Mouse (Mus musculus): ENCODE results near the gene Cldn14. TPM values are rescaled to one million over a fixed set of nuclear protein-coding genes. Genes with fewer than 3 reads are reported as not detected.
"Not testable (repeated sequence)": the region's sequence is repeated elsewhere in the genome, so short reads cannot be mapped to it uniquely, and the experiment has no call there.

Cldn14 gene
- polyA plus RNA-seq, 1 experiment from 2014 or later, result 0.91 TPM

GRCm38 (mm10) chr16:94006706-94007665, 1.7 kb downstream of the Cldn14 start:
- Histone ChIP-seq H3K4me1 (replicated peaks) (no peaks in the 10 kb centered on the region), H3K27me3 (peaks cover 13% of the 10 kb centered on the region; the same call in 1 of the 2 replicates), H3K36me3 (no peaks in the 10 kb centered on the region), H3K4me2 (no peak overlapping the region), H3K27ac (no peak overlapping the region), H3K9ac (no peak overlapping the region), H3K4me3 (replicated peaks) (no peak overlapping the region), H3K9me3 (replicated peaks) (no peaks in the 10 kb centered on the region)
- DNase-seq (no peak), ATAC-seq (ENCODE audit: low read depth) (no peak)
- WGBS (ENCODE audit: insufficient replicate concordance), result 51% methylated on average over 23 of the region's 23 CpGs

GRCm38 (mm10) chr16:94003478-94003877, 5.2 kb downstream of the Cldn14 start:
- Histone ChIP-seq H3K27me3 (no peaks in the 10 kb centered on the region), H3K4me3 (replicated peaks) (no peak overlapping the region), H3K36me3 (no peaks in the 10 kb centered on the region), H3K9ac (no peak overlapping the region), H3K9me3 (replicated peaks) (no peaks in the 10 kb centered on the region), H3K4me2 (no peak overlapping the region), H3K27ac (no peak overlapping the region), H3K4me1 (replicated peaks) (no peaks in the 10 kb centered on the region)
- 69% methylated on average over 6 of the region's 6 CpGs for WGBS (ENCODE audit: insufficient replicate concordance)
- DNase-seq (no peak), ATAC-seq (ENCODE audit: low read depth) (no peak)

- no peak overlapping the region for H3K4me2 ChIP-seq
- H3K27ac ChIP-seq, result no peak overlapping the region
- no peaks in the 10 kb centered on the region for H3K4me1 ChIP-seq (replicated peaks)
- no peak overlapping the region for H3K9ac ChIP-seq
- ATAC-seq (ENCODE audit: low read depth) (no peak), DNase-seq (no peak)
- no peaks in the 10 kb centered on the region for H3K9me3 ChIP-seq (replicated peaks)
- WGBS (ENCODE audit: insufficient replicate concordance), result 76% methylated on average over 6 of the region's 6 CpGs
- no peaks in the 10 kb centered on the region for H3K36me3 ChIP-seq
- H3K27me3 ChIP-seq, result no peaks in the 10 kb centered on the region
- no peak overlapping the region for H3K4me3 ChIP-seq (replicated peaks)
These were observed 7.3 kb downstream of the Cldn14 start for GRCm38 (mm10) chr16:94001366-94001765.

GRCm38 (mm10) chr16:93998895-93999294, 9.7 kb downstream of the Cldn14 start:
- H3K27me3 ChIP-seq, result no peaks in the 10 kb centered on the region
- ATAC-seq (ENCODE audit: low read depth) (no peak), DNase-seq (no peak)
- no peak overlapping the region for H3K4me2 ChIP-seq
- WGBS (ENCODE audit: insufficient replicate concordance), result 34% methylated on average over 5 of the region's 5 CpGs
- no peaks in the 10 kb centered on the region for H3K36me3 ChIP-seq
- no peaks in the 10 kb centered on the region for H3K4me1 ChIP-seq (replicated peaks)
- no peak overlapping the region for H3K9ac ChIP-seq
- no peaks in the 10 kb centered on the region for H3K9me3 ChIP-seq (replicated peaks)
- no peak overlapping the region for H3K4me3 ChIP-seq (replicated peaks)
- H3K27ac ChIP-seq, result no peak overlapping the region

GRCm38 (mm10) chr16:93983576-93983975, 25.1 kb downstream of the Cldn14 start:
- H3K27me3 ChIP-seq, result no peaks in the 10 kb centered on the region
- H3K9me3 ChIP-seq (replicated peaks), result no peaks in the 10 kb centered on the region
- H3K27ac ChIP-seq, result no peak overlapping the region
- no peaks in the 10 kb centered on the region for H3K36me3 ChIP-seq
- 0 out of 2 replicates have a peak, but pooled peaks cover 4% of the 10 kb centered on the region for H3K4me1 ChIP-seq (replicated peaks)
- no peak for DNase-seq
- 67% methylated on average over 9 of the region's 9 CpGs for WGBS (ENCODE audit: insufficient replicate concordance)
- no peak overlapping the region for H3K9ac ChIP-seq
- ATAC-seq (ENCODE audit: low read depth), result no peak
- H3K4me2 ChIP-seq, result no peak overlapping the region
- H3K4me3 ChIP-seq (replicated peaks), result no peak overlapping the region

- H3K4me2 ChIP-seq, result no peak overlapping the region
- H3K9ac ChIP-seq, result no peak overlapping the region
- 63% methylated on average over 11 of the region's 11 CpGs for WGBS (ENCODE audit: insufficient replicate concordance)
- H3K4me1 ChIP-seq (replicated peaks), result 0 out of 2 replicates have a peak, but pooled peaks cover 4% of the 10 kb centered on the region
- no peaks in the 10 kb centered on the region for H3K9me3 ChIP-seq (replicated peaks)
- DNase-seq (no peak), ATAC-seq (ENCODE audit: low read depth) (no peak)
- H3K36me3 ChIP-seq, result no peaks in the 10 kb centered on the region
- no peak overlapping the region for H3K27ac ChIP-seq
- no peaks in the 10 kb centered on the region for H3K27me3 ChIP-seq
- no peak overlapping the region for H3K4me3 ChIP-seq (replicated peaks)
These were observed 26.3 kb downstream of the Cldn14 start for GRCm38 (mm10) chr16:93982341-93982740.

- ATAC-seq (ENCODE audit: low read depth) (no peak), DNase-seq (no peak)
- Histone ChIP-seq H3K4me3 (replicated peaks) (no peak overlapping the region), H3K27me3 (no peaks in the 10 kb centered on the region), H3K36me3 (no peaks in the 10 kb centered on the region), H3K9ac (no peak overlapping the region), H3K9me3 (replicated peaks) (no peaks in the 10 kb centered on the region), H3K27ac (no peak overlapping the region), H3K4me2 (no peak overlapping the region), H3K4me1 (replicated peaks) (0 out of 2 replicates have a peak, but pooled peaks cover 4% of the 10 kb centered on the region)
- 43% methylated on average over 15 of the region's 15 CpGs for WGBS (ENCODE audit: insufficient replicate concordance)
These were observed 27.3 kb downstream of the Cldn14 start for GRCm38 (mm10) chr16:93981190-93981841.

GRCm38 (mm10) chr16:93980338-93980737, 28.3 kb downstream of the Cldn14 start:
- H3K4me3 ChIP-seq (replicated peaks); H3K9me3 ChIP-seq (replicated peaks); DNase-seq; H3K4me2 ChIP-seq; H3K4me1 ChIP-seq (replicated peaks); H3K27ac ChIP-seq; H3K9ac ChIP-seq; H3K27me3 ChIP-seq; H3K36me3 ChIP-seq; ATAC-seq (ENCODE audit: low read depth): not testable (repeated sequence)
- 61% methylated on average over 3 of the region's 3 CpGs for WGBS (ENCODE audit: insufficient replicate concordance)

GRCm38 (mm10) chr16:93979316-93979715, 29.3 kb downstream of the Cldn14 start:
- Histone ChIP-seq H3K27me3 (no peaks in the 10 kb centered on the region), H3K27ac (no peak overlapping the region), H3K36me3 (no peaks in the 10 kb centered on the region), H3K4me2 (no peak overlapping the region), H3K4me1 (replicated peaks) (0 out of 2 replicates have a peak, but pooled peaks cover 7% of the 10 kb centered on the region), H3K4me3 (replicated peaks) (no peak overlapping the region), H3K9me3 (replicated peaks) (no peaks in the 10 kb centered on the region), H3K9ac (no peak overlapping the region)
- peak; percentile 35 for DNase-seq
- ATAC-seq (ENCODE audit: low read depth), result peak; percentile 54
- 65% methylated on average over 2 of the region's 2 CpGs for WGBS (ENCODE audit: insufficient replicate concordance)

- Histone ChIP-seq H3K9ac (no peak overlapping the region), H3K4me1 (replicated peaks) (peaks cover 23% of the 10 kb centered on the region), H3K36me3 (no peaks in the 10 kb centered on the region), H3K4me2 (no peak overlapping the region), H3K27me3 (no peaks in the 10 kb centered on the region), H3K27ac (no peak overlapping the region), H3K9me3 (replicated peaks) (no peaks in the 10 kb centered on the region), H3K4me3 (replicated peaks) (no peak overlapping the region)
- ATAC-seq (ENCODE audit: low read depth) (no peak), DNase-seq (no peak)
- WGBS (ENCODE audit: insufficient replicate concordance), result 60% methylated on average over 6 of the region's 6 CpGs
These were observed 31.1 kb downstream of the Cldn14 start for GRCm38 (mm10) chr16:93977587-93977986.

GRCm38 (mm10) chr16:93976907-93977306, 31.7 kb downstream of the Cldn14 start:
- 41% methylated on average over 3 of the region's 3 CpGs for WGBS (ENCODE audit: insufficient replicate concordance)
- H3K4me1 ChIP-seq (replicated peaks), result peaks cover 24% of the 10 kb centered on the region
- no peak overlapping the region for H3K4me2 ChIP-seq
- no peak overlapping the region for H3K4me3 ChIP-seq (replicated peaks)
- no peak for DNase-seq
- H3K27ac ChIP-seq, result no peak overlapping the region
- no peaks in the 10 kb centered on the region for H3K27me3 ChIP-seq
- H3K36me3 ChIP-seq, result no peaks in the 10 kb centered on the region
- ATAC-seq (ENCODE audit: low read depth), result no peak
- no peaks in the 10 kb centered on the region for H3K9me3 ChIP-seq (replicated peaks)
- H3K9ac ChIP-seq, result no peak overlapping the region

Measured in liver, embryonic 13.5 days (tissue).